Mouse (Mus musculus) layer of hippocampus, adult 2 months (tissue): ENCODE data around the gene Slxl1. TPM values are rescaled to one million over a fixed set of nuclear protein-coding genes. Genes with fewer than 3 reads are reported as not detected.
"Not testable (repeated sequence)": the region's sequence is repeated elsewhere in the genome, so short reads cannot be mapped to it uniquely, and the experiment has no call there.

ENCODE experiments used
- DNase-seq, 2 experiments: peaks; one replicate each; pipeline ENCODE4 v3.0.0; 2022; ENCODE audit warnings: low spot score in 2 of 2
- H3K27ac ChIP-seq: fragments of 200-600 bp; 2 replicates; pipeline ENCODE4 v1.8.1; 2022
- H3K4me3 ChIP-seq: fragments of 200-600 bp; 2 replicates; pipeline ENCODE4 v1.8.1; 2022; ENCODE audit warnings: mild to moderate bottlenecking
- long read RNA-seq, 2 experiments: library from polyadenylated mRNA; stranded (forward); transcript quantifications; one replicate each; pipeline ENCODE4 v2.0.0; 2021; ENCODE audit warnings: borderline mapping rate in 2 of 2
- total RNA-seq, 2 experiments: library from RNA; stranded (reverse); gene quantifications; 2 replicates each; pipeline ENCODE4 v1.2.3; 2021

Gene Slxl1
- total RNA-seq = not detected
- long read RNA-seq, experiment 1 = 0 reads
- long read RNA-seq, experiment 2 = 0 reads

- H3K27ac ChIP-seq, DNase-seq, H3K4me3 ChIP-seq: not testable (repeated sequence)
Observed at GRCm38 (mm10) chrX:55226576-55226975, at the start of gene Slxl1. Gene Slxl1, plus strand, starts transcription at chrX:55226876.
